Mouse (Mus musculus) spleen, postnatal 14 days (tissue): ENCODE data around the gene Uevld.
"Not testable (repeated sequence)": the region's sequence is repeated elsewhere in the genome, so short reads cannot be mapped to it uniquely, and the experiment has no call there.

Experiments used
- DNase-seq, 2 experiments: peaks; one replicate each; pipeline ENCODE4 v3.0.0; 2021 to 2022; ENCODE audit warnings: low spot score in 2 of 2

Gene Uevld

GRCm38 (mm10) chr7:46969898-46970297 lies 11.6 kb upstream of the Uevld start:
- DNase-seq = no peak

GRCm38 (mm10) chr7:46964070-46964469 lies 5.7 kb upstream of the Uevld start:
- DNase-seq = no peak

GRCm38 (mm10) chr7:46962806-46963618 lies 4.7 kb upstream of the Uevld start:
- peak; percentile 16 to 45 for DNase-seq

- DNase-seq = no peak
Measured at GRCm38 (mm10) chr7:46962132-46962531, 3.8 kb upstream of the Uevld start.

- no peak for DNase-seq
Measured at GRCm38 (mm10) chr7:46960991-46961390, 2.7 kb upstream of the Uevld start.

- DNase-seq = no peak
Measured at GRCm38 (mm10) chr7:46958853-46959252, 526 bp upstream of the Uevld start.

- no peak for DNase-seq
Measured at GRCm38 (mm10) chr7:46935847-46936246, 22.5 kb downstream of the Uevld start.

- no peak for DNase-seq
Measured at GRCm38 (mm10) chr7:46934788-46935187, 23.5 kb downstream of the Uevld start.

- no peak for DNase-seq
Measured at GRCm38 (mm10) chr7:46931370-46931769, 27.0 kb downstream of the Uevld start.

GRCm38 (mm10) chr7:46928291-46928690 lies 30.0 kb downstream of the Uevld start:
- no peak for DNase-seq

- DNase-seq = no peak
Measured at GRCm38 (mm10) chr7:46922075-46922474, 36.3 kb downstream of the Uevld start.

- DNase-seq = peak; percentile 81 to 90
Measured at GRCm38 (mm10) chr7:46919551-46920176, 38.7 kb downstream of the Uevld start, which contains the start of gene Tsg101. TSS of gene Tsg101 (minus strand) at chr7:46919969.

GRCm38 (mm10) chr7:46918678-46919371 lies 39.5 kb downstream of the Uevld start:
- no peak for DNase-seq

GRCm38 (mm10) chr7:46916376-46916775 lies 42.0 kb downstream of the Uevld start:
- DNase-seq = no peak

- no peak for DNase-seq
Measured at GRCm38 (mm10) chr7:46911250-46911649, 47.1 kb downstream of the Uevld start.

- no peak for DNase-seq
Measured at GRCm38 (mm10) chr7:46899343-46899742, 59.0 kb downstream of the Uevld start.

GRCm38 (mm10) chr7:46895511-46895910 lies 62.8 kb downstream of the Uevld start:
- no peak for DNase-seq

- DNase-seq = no peak
Measured at GRCm38 (mm10) chr7:46883304-46883703, 75.0 kb downstream of the Uevld start.

GRCm38 (mm10) chr7:46881941-46882340 lies 76.4 kb downstream of the Uevld start:
- not testable (repeated sequence) for DNase-seq

GRCm38 (mm10) chr7:46880992-46881391 lies 77.3 kb downstream of the Uevld start:
- DNase-seq = no peak

- no peak for DNase-seq
Measured at GRCm38 (mm10) chr7:46879851-46880250, 78.5 kb downstream of the Uevld start.

- no peak for DNase-seq
Measured at GRCm38 (mm10) chr7:46877255-46877654, 81.1 kb downstream of the Uevld start.

GRCm38 (mm10) chr7:46876841-46877240 lies 81.5 kb downstream of the Uevld start:
- DNase-seq = no peak
